Mouse (Mus musculus) cerebellum, adult 18-20 months (tissue): Measurements from ENCODE around the gene Perm1.

ENCODE experiments used
- DNase-seq, 2 experiments: peaks; one replicate each; pipeline ENCODE4 v3.0.0; 2021

The Perm1 gene

DNA sequence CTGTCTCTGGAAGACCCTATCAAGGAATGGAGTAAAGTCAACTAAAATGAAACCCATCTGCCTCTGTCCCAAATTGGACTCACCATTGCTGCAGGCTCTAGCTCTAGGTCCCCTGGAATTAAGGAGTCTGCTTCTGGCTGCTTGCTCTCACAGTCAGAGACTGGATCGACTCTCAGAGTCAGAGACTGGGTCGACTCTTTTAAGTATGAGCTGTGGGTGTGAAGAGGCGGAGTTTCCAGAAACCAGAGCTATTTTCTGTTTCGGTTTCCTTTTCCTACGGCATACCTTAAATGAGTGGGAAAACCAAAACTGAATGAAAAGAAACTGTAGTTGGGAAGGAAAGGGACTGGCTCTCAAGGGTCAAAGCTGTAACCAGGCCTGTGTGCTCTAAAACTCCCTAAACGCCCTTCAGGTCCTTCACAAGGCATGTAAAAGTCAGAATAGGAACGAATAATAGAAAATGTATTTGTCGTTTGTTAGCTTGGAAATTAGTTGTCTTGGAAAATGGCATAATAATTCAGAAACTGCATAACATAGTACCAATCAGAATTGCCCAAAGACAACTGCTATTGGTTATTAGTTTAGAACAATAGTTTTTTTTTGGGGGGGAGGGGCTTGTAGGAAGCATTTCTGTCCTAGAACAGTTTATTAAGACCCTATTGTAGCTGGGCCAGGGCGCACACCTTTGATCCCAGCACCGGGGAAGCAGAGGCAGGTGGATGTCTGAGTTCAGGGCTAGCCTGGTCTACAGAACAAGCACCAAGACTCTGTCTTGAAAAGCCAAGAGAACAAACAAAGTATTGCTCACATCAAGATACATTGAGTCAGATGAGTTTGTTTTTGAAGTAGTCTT is 14.8 kb upstream of the Perm1 start, which contains the start of gene Isg15:
TSS of gene Isg15 (minus strand) at position 196 of the 853 bp plus-strand sequence.
- no peak for DNase-seq

- no peak for DNase-seq
These were observed 13.2 kb upstream of the Perm1 start for GRCm38 (mm10) chr4:156202462-156202893.

DNA sequence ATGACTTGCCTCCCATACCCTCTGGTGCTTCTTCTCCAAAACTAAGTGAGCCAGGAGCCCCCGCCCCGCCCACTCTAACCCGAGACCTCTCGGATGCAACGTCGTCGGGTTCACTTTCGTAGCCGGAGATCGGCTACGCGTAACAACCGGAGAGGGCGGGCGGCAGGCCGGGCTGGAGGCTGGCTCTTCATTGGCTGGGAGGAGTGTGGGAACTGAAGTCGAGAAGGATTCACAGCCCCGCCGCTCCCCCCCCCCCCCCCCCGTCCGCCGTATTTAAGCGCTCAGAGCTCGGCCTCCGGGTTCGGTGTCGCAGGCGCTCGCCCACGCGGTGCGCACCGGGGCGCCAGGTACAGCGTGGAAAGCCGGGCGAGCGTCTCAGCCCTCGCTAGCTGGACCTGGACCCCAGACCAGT is 12.7 kb upstream of the Perm1 start, which contains the start of gene AW011738:
TSS of gene AW011738 (plus strand) at position 304 of the 412 bp plus-strand sequence.
- DNase-seq, result peak; percentile 79 to 87

DNA sequence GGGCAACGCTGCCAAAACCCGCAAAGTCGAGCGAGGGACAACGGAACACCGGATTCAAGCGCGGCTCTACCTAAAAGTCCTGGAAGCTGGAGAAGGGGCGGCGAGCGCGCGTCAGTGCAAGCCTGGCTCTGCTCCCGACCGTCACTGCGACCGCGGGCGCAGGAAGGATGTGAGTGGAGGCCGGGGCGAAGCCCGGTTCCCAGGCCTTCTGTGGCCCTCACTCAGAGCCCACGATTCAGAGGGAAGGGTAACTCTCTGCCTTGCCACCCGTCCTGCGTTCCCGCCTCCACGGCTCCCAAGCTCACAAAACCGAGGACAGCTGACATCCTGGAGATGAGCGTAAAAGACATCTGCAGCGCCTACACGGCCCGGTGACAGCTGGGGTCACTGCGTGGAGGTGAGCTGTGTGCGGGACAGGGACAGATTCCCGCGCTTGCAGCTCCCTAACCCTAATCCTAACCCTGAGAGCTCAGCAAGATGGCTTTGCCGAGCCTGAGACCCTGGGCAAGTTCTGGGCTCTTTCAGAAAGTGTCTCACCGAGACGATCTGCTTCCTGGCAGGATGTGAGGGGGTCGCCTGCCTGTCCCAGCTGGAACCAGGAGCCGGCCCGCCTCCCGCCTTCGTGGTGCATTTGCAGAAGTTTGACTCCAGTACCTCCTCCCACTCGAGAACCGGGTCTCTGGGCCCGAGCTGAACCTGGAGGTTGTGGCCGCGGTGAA is 12.1 kb upstream of the Perm1 start:
- DNase-seq, result peak; percentile 38 to 50

DNA sequence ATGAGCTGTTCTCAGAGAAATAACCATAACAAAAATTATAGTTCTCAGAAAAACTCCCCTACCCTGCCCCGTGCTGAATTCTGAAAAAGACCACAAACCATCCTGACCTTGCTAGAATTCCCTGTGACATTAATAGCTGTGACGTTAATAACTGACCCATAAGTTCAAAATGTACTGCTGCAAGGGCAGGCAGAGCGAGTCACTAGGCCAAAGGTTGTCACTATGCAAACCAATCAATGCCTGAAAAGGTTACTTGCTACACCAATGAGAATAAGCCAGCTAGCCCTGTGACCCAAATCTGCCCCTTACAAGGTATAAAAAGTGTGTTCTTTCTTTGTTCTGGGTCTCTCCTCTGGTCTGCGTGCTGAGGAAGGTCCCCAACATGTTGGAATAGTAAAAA is 6.8 kb upstream of the Perm1 start:
- DNase-seq, result no peak

GRCm38 (mm10) chr4:156209963-156210635 is 5.6 kb upstream of the Perm1 start:
- no peak for DNase-seq

- DNase-seq, result no peak
These were observed 2.5 kb upstream of the Perm1 start for GRCm38 (mm10) chr4:156213134-156213533.

DNA sequence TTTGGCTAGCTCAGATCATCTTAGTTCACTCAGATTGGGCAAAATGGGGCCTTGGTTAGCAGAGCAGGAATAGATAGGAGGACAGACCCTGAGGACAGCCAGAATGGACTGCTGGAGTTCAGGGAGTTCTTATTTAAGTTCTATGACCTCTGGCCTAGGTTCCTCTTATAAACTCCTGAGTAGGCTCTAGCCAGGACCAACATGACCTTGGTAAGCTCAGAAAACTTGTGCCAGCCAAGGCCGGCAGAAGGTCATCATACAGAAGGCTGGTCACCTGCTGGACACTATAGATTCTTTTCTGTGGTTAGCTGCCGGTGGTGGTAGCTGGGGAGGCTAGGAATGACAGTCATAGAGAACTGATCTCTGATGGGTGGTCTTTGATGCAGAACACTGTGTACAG is 528 bp downstream of the Perm1 start:
- no peak for DNase-seq

GRCm38 (mm10) chr4:156217022-156217669 is 1.5 kb downstream of the Perm1 start:
- no peak for DNase-seq

GRCm38 (mm10) chr4:156217838-156218237 is 2.2 kb downstream of the Perm1 start:
- peak in 1 of 2 experiments; percentile 23 for DNase-seq

- DNase-seq, result no peak
These were observed 4.3 kb downstream of the Perm1 start for GRCm38 (mm10) chr4:156219936-156220335.

GRCm38 (mm10) chr4:156224276-156224675 is 8.6 kb downstream of the Perm1 start:
- no peak for DNase-seq

DNA sequence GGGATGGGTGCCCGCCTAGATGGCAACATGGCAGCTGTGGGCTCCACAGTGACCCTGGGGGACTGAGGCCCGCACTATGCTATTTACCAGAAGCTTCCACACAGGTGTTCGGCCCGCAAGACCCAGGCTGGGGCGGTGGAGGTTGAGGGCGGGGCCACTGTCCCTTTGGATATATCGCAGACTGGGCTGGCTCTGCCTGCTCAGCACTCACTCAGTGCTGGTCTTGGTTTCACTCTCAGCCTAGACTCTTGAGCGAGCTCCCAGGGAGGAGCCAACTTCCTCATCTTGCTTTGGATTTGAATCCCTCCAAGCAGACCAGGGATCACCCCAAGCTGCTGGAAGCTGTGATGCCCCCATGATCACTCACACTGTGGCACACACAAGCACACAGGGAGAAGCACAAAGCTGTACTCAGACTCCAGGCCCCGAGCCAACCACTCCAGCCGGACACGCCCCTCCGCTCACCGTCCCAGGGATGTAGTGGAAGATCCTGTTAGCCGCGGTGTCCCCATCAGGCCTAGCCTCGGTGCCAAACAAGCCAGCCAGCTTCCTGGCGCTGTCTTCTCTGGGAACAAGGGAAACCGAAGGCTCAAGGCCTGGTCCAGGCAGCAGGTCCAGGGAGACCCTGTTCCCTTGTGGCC is 12.2 kb downstream of the Perm1 start:
- no peak for DNase-seq

DNA sequence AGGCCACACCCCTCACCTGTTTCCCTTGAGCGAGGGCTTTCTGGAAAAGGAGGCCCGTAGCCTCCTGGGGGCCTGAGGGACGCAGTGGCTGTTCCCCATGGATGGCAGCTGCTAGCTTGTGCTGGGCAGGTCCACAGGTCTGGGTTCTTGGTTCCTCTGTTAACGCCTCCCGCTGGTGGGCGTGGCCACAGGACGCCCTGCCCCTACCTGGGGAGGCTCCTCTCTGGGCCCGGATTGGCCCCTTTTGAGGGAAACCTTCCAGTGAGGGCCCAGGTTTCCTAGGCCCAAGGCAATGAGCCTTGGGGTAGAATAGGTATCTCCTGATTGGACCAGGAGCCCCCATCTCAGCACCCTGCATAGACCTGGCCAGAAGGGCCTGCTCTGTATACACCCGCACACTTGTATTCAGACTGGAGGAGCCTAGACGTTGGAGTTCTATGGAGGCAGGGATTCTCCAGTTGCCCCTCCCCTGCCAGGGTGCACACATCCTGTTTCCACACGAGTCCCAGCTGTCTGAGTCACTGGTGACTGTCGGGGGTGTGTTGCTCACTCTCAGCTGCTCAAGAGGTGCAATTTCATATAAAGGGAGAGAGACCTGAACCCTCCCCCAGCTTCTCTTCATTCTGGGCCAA is 12.8 kb downstream of the Perm1 start:
- DNase-seq, result no peak

- DNase-seq, result peak; percentile 43 to 52
These were observed 18.4 kb downstream of the Perm1 start for GRCm38 (mm10) chr4:156234021-156234501.

DNA sequence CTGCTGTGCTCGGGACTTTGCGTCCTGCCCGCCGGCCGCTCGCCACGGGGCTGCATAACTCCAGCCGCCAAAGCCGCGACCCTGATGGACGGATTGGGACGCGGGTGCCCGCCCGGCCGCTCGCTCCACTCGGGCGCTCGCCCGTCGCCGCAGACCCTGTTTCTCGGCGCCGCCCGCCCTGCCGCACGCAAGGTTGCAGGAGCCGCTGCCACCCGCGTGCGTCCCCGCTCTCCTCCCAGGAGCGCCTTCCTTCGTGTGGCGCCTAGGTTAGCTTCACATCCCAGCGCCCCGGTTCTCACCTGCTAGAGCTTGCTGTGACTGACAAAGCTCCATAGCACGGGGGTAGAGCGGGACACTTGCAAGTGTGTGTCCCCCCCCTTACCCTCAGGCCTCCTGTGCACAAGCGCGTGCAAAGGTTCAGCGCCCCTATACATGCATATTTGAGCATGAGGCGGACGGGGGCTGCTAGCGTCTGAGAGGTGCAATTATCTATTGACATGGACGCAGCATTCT is 19.1 kb downstream of the Perm1 start, which contains the start of gene Plekhn1:
TSS of gene Plekhn1 (minus strand) at position 157 of the 513 bp plus-strand sequence.
- peak; percentile 86 to 88 for DNase-seq

DNA sequence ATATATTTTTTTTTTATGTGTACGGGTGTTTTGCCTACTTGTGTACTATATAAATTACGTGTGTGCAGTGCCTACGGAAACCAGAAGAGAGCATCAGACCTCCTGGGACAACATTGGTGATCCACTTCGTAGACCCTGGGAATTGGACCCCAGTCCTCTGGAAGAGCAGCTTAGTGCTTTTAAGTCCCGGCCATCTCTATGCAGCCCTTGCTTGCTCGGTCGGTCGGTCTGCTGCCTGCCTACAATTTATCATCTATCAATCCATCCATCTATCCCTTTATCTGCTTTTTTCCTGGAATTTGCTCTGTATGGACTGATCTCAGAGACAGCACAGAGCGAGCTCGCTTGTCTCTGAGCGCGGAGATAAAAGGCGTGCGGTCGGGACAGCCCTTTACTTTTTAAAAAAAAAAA is 19.7 kb downstream of the Perm1 start:
- peak in 1 of 2 experiments; percentile 40 for DNase-seq

- peak; percentile 95 to 96 for DNase-seq
These were observed 20.3 kb downstream of the Perm1 start, which contains the start of gene Noc2l for GRCm38 (mm10) chr4:156235808-156236533. Gene Noc2l (plus strand): TSS chr4:156236010.

GRCm38 (mm10) chr4:156236651-156237447 is 21.2 kb downstream of the Perm1 start:
- DNase-seq, result no peak
